Mouse (Mus musculus): Measurements from ENCODE around the gene Clcn7.

Clcn7 gene

DNA sequence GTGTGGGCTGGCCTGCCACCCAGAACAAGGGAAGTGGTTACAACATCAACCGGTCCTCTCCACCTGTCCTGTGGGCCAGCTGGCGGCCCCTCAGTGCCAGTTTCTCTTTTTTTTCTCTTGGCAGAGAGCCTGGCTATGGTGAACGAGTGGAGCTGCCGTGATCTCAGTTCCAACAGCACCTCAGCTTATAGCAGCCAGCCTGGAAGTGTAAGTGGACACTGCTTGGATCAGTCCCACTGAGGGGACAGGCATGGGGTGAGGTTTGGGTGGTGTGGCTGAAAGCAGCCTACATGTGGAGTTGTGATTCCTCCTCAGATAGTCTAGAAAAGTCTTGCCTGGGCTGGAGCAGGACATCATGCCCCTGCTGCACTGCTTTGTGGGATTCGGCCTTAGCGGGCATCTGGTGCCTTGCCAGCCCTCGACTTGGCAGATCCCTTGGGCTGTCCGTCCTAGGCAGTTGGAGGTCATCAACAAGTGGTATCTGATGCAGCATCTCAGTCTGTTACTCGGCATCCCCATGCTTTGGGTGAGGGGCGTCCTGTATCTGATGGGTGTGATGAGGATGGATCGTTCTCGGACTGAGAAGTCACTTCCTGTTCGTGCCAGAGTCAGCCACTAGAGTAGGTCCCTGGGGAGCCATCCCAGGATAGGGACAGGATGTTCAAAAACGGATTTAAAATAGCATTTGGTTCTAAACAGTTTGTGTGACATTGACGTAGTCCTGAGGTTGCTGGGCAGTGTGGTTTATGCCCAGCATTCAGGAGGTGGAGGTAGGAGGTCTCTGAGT, 77.7 kb downstream of the Clcn7 start:
- no peak for DNase-seq (ENCODE audit: low spot score in 2 of 2)

DNA sequence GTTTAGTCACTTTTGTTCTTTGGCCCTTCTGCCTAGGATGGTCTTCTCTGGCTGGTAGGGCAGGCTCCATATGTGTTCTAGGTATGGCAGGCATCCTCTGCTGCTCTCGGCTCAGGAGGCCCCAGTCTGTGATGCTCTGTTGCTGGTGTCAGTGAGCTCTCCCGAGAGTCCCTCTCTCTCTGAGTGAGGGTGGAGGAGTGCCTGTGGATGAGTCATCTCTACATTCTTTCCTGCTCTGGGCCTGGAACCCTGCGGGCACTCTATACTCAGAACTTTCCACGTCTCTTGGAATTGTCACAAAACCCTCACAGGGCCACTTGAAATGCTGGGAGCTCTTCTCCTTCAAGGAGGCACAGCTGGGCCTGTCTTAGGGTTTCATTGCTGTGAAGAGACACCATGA, 78.5 kb downstream of the Clcn7 start:
- no peak for DNase-seq (ENCODE audit: low spot score in 2 of 2)
